ENCODE assay signal across 1 mouse cellular context in the genomic region with DNA sequence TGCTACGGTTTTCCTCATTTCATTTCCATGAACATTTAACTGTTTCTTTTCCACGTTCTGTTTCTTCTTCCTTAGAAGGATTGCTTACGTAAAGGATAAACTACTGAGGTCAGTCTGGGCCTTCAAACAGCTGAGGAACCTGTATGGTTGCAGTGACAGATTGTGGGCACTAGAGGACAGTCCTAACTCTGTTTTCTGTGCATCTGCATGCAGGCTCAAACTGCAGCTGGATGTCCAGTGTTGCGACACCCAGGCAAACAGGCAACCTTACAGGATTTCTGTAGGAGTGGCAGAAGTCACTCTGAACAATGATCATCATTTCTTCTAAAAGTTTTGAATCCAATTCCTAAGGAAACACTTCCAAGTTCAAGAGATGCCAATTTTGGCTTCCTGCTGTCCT.
A peak's percentile ranks its signal among the peaks of the same experiment; 100 is the strongest.
TF ChIP-seq lines count a peak whose summit lies in the region.

No protein-coding gene starts in this region.

TF ChIP-seq in CH12.LX, 34 proteins besides CTCF, POLR2A, EP300 and RAD21 (continued from another document):
- TF ChIP-seq MAX (IDR thresholded peaks at IDR 0.05; ENCODE audit: low read length) = no peak
- TF ChIP-seq KAT2A (IDR thresholded peaks at IDR 0.05; ENCODE audit: insufficient replicate concordance, low read length) = no peak
- TF ChIP-seq HCFC1 (IDR thresholded peaks at IDR 0.05; ENCODE audit: low read depth, low read length) = no peak; the same call in 1 of the 2 replicates
- 0 out of 2 replicates have a peak, but pooled peaks have one; percentile 14 for TF ChIP-seq TCF12 (IDR thresholded peaks at IDR 0.05; ENCODE audit: low read depth, low read length)
- TF ChIP-seq UBTF (IDR thresholded peaks at IDR 0.05; ENCODE audit: low read depth, low read length) = no peak
- no peak for TF ChIP-seq ZKSCAN1 (IDR thresholded peaks at IDR 0.05; ENCODE audit: borderline replicate concordance, low read depth, low read length)
- TF ChIP-seq POLR2AphosphoS2 (IDR thresholded peaks at IDR 0.05; ENCODE audit: low read depth, low read length) = no peak
- no peak for TF ChIP-seq ETS1 (conservative IDR thresholded peaks at IDR 0.05; ENCODE audit: low read depth, low read length)
- TF ChIP-seq PAX5 (IDR thresholded peaks at IDR 0.05; ENCODE audit: low read length) = no peak
- TF ChIP-seq IRF4 (IDR thresholded peaks at IDR 0.05; ENCODE audit: low read depth, low read length) = no peak; the same call in 1 of the 2 replicates
- no peak for TF ChIP-seq MAZ (IDR thresholded peaks at IDR 0.05; ENCODE audit: low read depth, low read length)
- TF ChIP-seq SMC3 (IDR thresholded peaks at IDR 0.05; ENCODE audit: low read depth, low read length) = peak; percentile 92
TF ChIP-seq in CH12.LX: peak in this region for 6.
